14 mouse cellular contexts compared by ENCODE assay signal in the genomic region with DNA sequence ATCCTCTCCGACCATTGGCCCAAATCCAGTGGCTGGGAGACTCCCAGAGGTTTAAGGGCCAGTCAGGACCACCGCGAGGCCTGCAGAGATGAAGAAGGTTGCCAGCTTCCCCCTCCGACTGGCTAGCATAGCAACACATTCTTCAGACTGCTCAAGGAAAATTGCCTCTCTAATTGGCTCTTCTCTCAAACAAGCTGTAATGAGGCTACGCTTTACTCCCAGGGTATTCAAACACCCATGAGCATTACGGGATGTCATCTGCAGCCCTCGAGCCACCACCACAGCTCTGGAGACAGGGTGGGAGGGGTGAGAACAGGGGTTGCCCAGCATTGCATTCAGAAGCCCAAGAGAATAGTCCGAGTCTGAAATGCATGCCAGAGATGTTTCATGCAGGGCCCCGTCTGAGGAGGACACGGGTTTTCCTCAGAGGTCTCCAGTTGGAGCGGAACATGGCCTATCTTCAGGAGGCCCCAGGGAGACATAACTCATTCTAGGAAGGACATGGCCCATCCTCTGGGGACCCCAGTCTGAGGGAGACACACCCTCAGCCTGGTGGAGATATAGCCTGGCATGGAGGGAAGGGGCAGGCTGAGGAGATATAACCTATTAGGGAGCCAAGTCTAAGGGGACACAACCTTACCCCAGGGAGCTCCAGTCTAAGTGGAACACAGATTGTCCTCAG.
DNase-seq lines count a peak whose midpoint lies in the region; ATAC-seq and TF ChIP-seq lines count a peak whose summit lies in the region.
"Had no signal": no experiment of that assay in that cellular context is flagged by ENCODE, and none has a peak within 500 bp of the region (broad histone marks: within the 10 kb centered on the region; RNA-seq: fewer than 3 reads in every experiment).

No protein-coding gene starts in this region.

- H3K9ac ChIP-seq in lung, embryonic 16.5 days (ENCODE audit: low read length), result no peak overlapping the region
- no peak overlapping the region for H3K9ac ChIP-seq in embryonic facial prominence, embryonic 11.5 days (replicated peaks; ENCODE audit: low read length)
- H3K9ac ChIP-seq in forebrain, embryonic 16.5 days (replicated peaks; ENCODE audit: low read depth, low read length), result no peak overlapping the region
- H3K9ac ChIP-seq in midbrain, postnatal 0 days (replicated peaks; ENCODE audit: low read length, poor library complexity, severe bottlenecking), result no peak overlapping the region
- H3K9ac ChIP-seq in liver, embryonic 11.5 days (ENCODE audit: low read depth, low read length), result no peak overlapping the region
- H3K9ac ChIP-seq: liver, embryonic 13.5 days had no signal

- 49% methylated on average over 11 of the region's 11 CpGs for WGBS in lung, embryonic 16.5 days
- WGBS in embryonic facial prominence, embryonic 11.5 days, result 40% methylated on average over 11 of the region's 11 CpGs
- WGBS in forebrain, embryonic 16.5 days, result 10% methylated on average over 11 of the region's 11 CpGs
- 29% methylated on average over 11 of the region's 11 CpGs for WGBS in midbrain, postnatal 0 days
- WGBS in liver, embryonic 11.5 days, result 61% methylated on average over 11 of the region's 11 CpGs

- ATAC-seq in lung, embryonic 16.5 days (ENCODE audit: low read depth), result peak; percentile 21; the same call in 1 of the 2 replicates
- ATAC-seq in embryonic facial prominence, embryonic 11.5 days (replicated peaks; ENCODE audit: insufficient number of reproducible peaks, low FRiP score, low TSS enrichment, low read depth), result 0 out of 2 replicates have a peak, but pooled peaks have one; percentile 44
- peak; percentile 61; the same call in 1 of the 2 replicates for ATAC-seq in forebrain, embryonic 16.5 days
- no peak for ATAC-seq in midbrain, postnatal 0 days (ENCODE audit: low FRiP score)
- ATAC-seq in inflammation-experienced regulatory T-cells, adult 6 months, result no peak
- no peak for ATAC-seq in liver, embryonic 11.5 days (replicated peaks; ENCODE audit: low FRiP score)

- no peak overlapping the region for H3K4me3 ChIP-seq in lung, embryonic 16.5 days (ENCODE audit: low read length)
- no peak overlapping the region for H3K4me3 ChIP-seq in embryonic facial prominence, embryonic 11.5 days (ENCODE audit: low read depth, low read length)
- H3K4me3 ChIP-seq in forebrain, embryonic 16.5 days (replicated peaks; ENCODE audit: low read length), result no peak overlapping the region
- H3K4me3 ChIP-seq in midbrain, postnatal 0 days (ENCODE audit: low read depth, low read length), result no peak overlapping the region
- no peak overlapping the region for H3K4me3 ChIP-seq in liver, embryonic 11.5 days (ENCODE audit: low read depth, low read length)
- H3K4me3 ChIP-seq: liver, embryonic 13.5 days had no signal

- no peaks in the 10 kb centered on the region for H3K36me3 ChIP-seq in lung, embryonic 16.5 days (ENCODE audit: control insufficient read depth, insufficient read depth, low read length)
- H3K36me3 ChIP-seq in embryonic facial prominence, embryonic 11.5 days (replicated peaks; ENCODE audit: control insufficient read depth, insufficient read depth, low read depth, low read length), result no peaks in the 10 kb centered on the region
- no peaks in the 10 kb centered on the region for H3K36me3 ChIP-seq in forebrain, embryonic 16.5 days (ENCODE audit: control insufficient read depth, insufficient read depth)
- no peaks in the 10 kb centered on the region for H3K36me3 ChIP-seq in midbrain, postnatal 0 days (ENCODE audit: insufficient read depth, low read length)
- no peaks in the 10 kb centered on the region for H3K36me3 ChIP-seq in liver, embryonic 11.5 days (ENCODE audit: control insufficient read depth, insufficient read depth, low read length)
- H3K36me3 ChIP-seq: G1E; liver, embryonic 13.5 days had no signal

- H3K27me3 ChIP-seq in lung, embryonic 16.5 days (ENCODE audit: control insufficient read depth, insufficient read depth, low read depth, low read length), result no peaks in the 10 kb centered on the region
- no peaks in the 10 kb centered on the region for H3K27me3 ChIP-seq in embryonic facial prominence, embryonic 11.5 days (ENCODE audit: control insufficient read depth, insufficient read depth, low read length)
- H3K27me3 ChIP-seq in forebrain, embryonic 16.5 days (replicated peaks; ENCODE audit: control insufficient read depth, insufficient read depth, low read length), result no peaks in the 10 kb centered on the region
- H3K27me3 ChIP-seq in midbrain, postnatal 0 days (ENCODE audit: insufficient read depth, low read length), result no peaks in the 10 kb centered on the region
- no peaks in the 10 kb centered on the region for H3K27me3 ChIP-seq in liver, embryonic 11.5 days (replicated peaks; ENCODE audit: control insufficient read depth, insufficient read depth, low read length)

- H3K9me3 ChIP-seq in lung, embryonic 16.5 days (ENCODE audit: control insufficient read depth, low read length), result no peaks in the 10 kb centered on the region
- H3K9me3 ChIP-seq in embryonic facial prominence, embryonic 11.5 days (replicated peaks; ENCODE audit: control insufficient read depth, low read length), result no peaks in the 10 kb centered on the region
- H3K9me3 ChIP-seq in forebrain, embryonic 16.5 days (ENCODE audit: control insufficient read depth, low read length), result no peaks in the 10 kb centered on the region
- no peaks in the 10 kb centered on the region for H3K9me3 ChIP-seq in midbrain, postnatal 0 days (ENCODE audit: low read length)
- no peaks in the 10 kb centered on the region for H3K9me3 ChIP-seq in liver, embryonic 11.5 days (ENCODE audit: control insufficient read depth, low read length)
- H3K9me3 ChIP-seq: G1E; liver, embryonic 13.5 days had no signal

- H3K4me1 ChIP-seq in lung, embryonic 16.5 days (replicated peaks; ENCODE audit: control insufficient read depth, insufficient read depth, low read length), result peaks cover 14% of the 10 kb centered on the region
- H3K4me1 ChIP-seq in embryonic facial prominence, embryonic 11.5 days (ENCODE audit: control insufficient read depth, insufficient read depth, low read length), result no peaks in the 10 kb centered on the region
- peaks cover 25% of the 10 kb centered on the region for H3K4me1 ChIP-seq in forebrain, embryonic 16.5 days (replicated peaks; ENCODE audit: control insufficient read depth, insufficient read depth, low read length)
- peaks cover 4% of the 10 kb centered on the region; the same call in 1 of the 2 replicates for H3K4me1 ChIP-seq in midbrain, postnatal 0 days (ENCODE audit: insufficient read depth, low read length)
- peaks cover 12% of the 10 kb centered on the region; the same call in 1 of the 2 replicates for H3K4me1 ChIP-seq in liver, embryonic 11.5 days (replicated peaks; ENCODE audit: control insufficient read depth, insufficient read depth, low read length)

- no peak for DNase-seq in lung, postnatal 25 days (ENCODE audit: low spot score)
- DNase-seq in embryonic facial prominence, embryonic 11.5 days (ENCODE audit: low spot score), result no peak
- peak; percentile 44 for DNase-seq in midbrain, postnatal 0 days (ENCODE audit: low spot score)
- no peak for DNase-seq in spleen, postnatal 36 days (ENCODE audit: low spot score in 2 of 2)
- no peak for DNase-seq in liver, embryonic 11.5 days (ENCODE audit: low spot score)
- DNase-seq: adrenal gland, postnatal 10 days; kidney, adult 18-20 months; liver, embryonic 13.5 days; right cerebral cortex, postnatal 25 days had no signal

- H3K27ac ChIP-seq in lung, embryonic 16.5 days (ENCODE audit: low read length), result no peak overlapping the region
- no peak overlapping the region for H3K27ac ChIP-seq in embryonic facial prominence, embryonic 11.5 days (replicated peaks; ENCODE audit: low read depth, low read length)
- H3K27ac ChIP-seq in forebrain, embryonic 16.5 days (ENCODE audit: low read length), result no peak overlapping the region
- no peak overlapping the region for H3K27ac ChIP-seq in midbrain, postnatal 0 days (ENCODE audit: low read depth, low read length)
- no peak overlapping the region for H3K27ac ChIP-seq in liver, embryonic 11.5 days (ENCODE audit: low read depth, low read length)
- H3K27ac ChIP-seq: liver, embryonic 13.5 days; macrophage had no signal

- no peak overlapping the region for H3K4me2 ChIP-seq in lung, embryonic 16.5 days (ENCODE audit: low read depth, low read length)
- no peak overlapping the region for H3K4me2 ChIP-seq in embryonic facial prominence, embryonic 11.5 days (ENCODE audit: low read depth, low read length)
- no peak overlapping the region for H3K4me2 ChIP-seq in forebrain, embryonic 16.5 days (ENCODE audit: low read length)
- H3K4me2 ChIP-seq in midbrain, postnatal 0 days (ENCODE audit: low read depth, low read length, poor library complexity, severe bottlenecking), result no peak overlapping the region
- H3K4me2 ChIP-seq in liver, embryonic 11.5 days, result no peak overlapping the region
- H3K4me2 ChIP-seq: liver, embryonic 13.5 days had no signal

- TF ChIP-seq CTCF in midbrain, postnatal 0 days (IDR thresholded peaks at IDR 0.05), result no peak

Comparison
In these comparisons a context has a peak if more than half of its experiments do, and no peak if none do; other contexts are left out.
1. ATAC-seq: peak in lung, embryonic 16.5 days (single experiment), embryonic facial prominence, embryonic 11.5 days (single experiment) and forebrain, embryonic 16.5 days (single experiment); none in midbrain, postnatal 0 days (single experiment), inflammation-experienced regulatory T-cells, adult 6 months (single experiment) and liver, embryonic 11.5 days (single experiment).